Mouse (Mus musculus): Measurements from ENCODE around the gene Snai1.

DNA sequence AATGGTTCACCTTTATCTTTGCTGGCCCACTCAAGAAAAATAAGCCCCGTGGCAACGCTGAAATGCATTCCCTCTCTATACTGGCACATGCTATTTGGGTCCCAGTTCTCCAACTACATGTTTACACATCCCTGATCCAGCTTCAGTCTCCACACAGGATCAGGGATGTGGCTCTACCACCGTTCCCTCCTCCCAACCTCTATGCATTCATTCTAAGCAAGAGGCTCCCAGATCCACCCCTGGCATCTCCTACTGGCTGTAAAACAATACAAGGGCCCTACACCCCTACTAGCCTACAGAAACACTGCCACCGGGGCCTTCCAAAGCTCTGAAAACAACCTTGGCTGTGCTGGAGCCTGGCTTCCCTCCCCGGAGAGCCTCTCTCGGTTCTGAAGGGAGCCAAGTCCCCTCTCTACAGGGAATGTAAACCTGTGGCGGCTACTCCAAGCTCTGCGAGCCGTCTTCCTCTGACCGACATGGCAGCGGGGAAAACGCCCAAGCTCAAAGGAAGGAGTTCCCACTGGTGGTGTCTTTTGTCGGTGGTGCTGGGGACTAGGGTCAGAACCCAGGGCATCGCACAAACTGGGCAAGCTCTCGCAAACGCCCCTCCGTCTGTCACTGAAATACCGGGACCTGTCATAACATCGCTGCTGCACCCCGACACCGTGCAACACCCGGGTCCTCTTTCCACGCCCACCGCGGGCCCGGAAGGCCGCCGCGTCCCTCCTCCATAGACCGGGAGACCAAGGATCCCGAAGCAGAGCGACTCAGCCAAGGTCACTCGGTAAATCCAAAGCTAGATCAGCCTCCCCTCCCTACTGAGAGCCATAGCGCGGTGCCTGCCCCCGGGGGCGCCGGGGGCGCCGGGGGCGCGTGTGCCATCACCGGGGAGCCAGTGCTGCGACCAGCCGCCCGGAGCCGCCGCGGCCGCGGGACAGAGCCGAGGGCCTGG is 46.0 kb upstream of the Snai1 start, which contains the start of gene Rnf114:
- no peak for TF ChIP-seq POLR2A (IDR thresholded peaks at IDR 0.05; ENCODE audit: low read depth, low read length)
- TF ChIP-seq CTCF (IDR thresholded peaks at IDR 0.05; ENCODE audit: extremely low read depth, insufficient read length, insufficient replicate concordance, low read depth, low read length) = no peak
